Mouse (Mus musculus) ES-CJ7 (cell line): ENCODE measurements at regions not wholly inside any gene's neighbourhood (a gene's known extent, or its start where the extent isn't known, plus 50 kb on each side); places are given as distances from the start of the nearest gene placed in this dataset.
A peak's percentile ranks its signal among the peaks of the same experiment; 100 is the strongest.

Experiments used
- DNase-seq: peaks from one replicate; pipeline ENCODE4 v3.0.0; 2011; ENCODE audit warnings: low read depth, low spot score

GRCm38 (mm10) chr3:123754011-123754610 lies 63.5 kb upstream of the Ndst3 start:
- DNase-seq, result no peak

- no peak for DNase-seq
These were observed 64.3 kb upstream of the Ndst3 start for GRCm38 (mm10) chr3:123754927-123755326.

DNA sequence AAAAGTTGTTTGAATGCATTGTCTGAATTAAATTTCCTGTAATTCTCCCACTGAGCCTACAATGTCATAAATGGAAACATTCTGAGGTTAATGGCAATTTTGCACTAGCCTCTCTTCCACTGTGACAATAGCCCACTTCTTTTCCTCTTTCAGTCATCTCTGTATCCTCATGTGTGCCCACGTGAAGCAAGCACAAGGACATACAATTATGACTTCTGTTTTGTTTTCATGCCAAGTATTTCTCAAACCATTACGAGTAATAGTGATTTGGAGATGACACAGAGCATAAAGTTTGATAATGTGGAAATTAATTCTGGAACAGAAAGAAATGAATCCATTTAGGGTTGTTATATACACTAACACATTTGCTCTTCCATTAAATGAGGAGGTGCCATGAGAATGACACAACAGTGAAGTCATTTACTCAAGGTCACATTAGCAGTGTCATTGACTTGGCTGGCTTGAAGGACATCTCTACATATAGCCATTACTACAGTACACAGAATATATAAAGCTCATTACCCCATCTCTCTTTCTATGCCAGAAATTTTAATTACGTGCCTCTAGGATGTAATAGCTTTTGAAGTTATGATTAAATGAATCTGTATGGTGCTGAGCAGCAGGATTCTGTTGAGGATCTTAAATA lies 75.4 kb upstream of the Ndst3 start:
- DNase-seq, result no peak

- no peak for DNase-seq
These were observed 75.9 kb upstream of the Ndst3 start for GRCm38 (mm10) chr3:123766557-123766913.

GRCm38 (mm10) chr3:123780507-123780906 lies 89.9 kb upstream of the Ndst3 start:
- peak; percentile 47 for DNase-seq

DNA sequence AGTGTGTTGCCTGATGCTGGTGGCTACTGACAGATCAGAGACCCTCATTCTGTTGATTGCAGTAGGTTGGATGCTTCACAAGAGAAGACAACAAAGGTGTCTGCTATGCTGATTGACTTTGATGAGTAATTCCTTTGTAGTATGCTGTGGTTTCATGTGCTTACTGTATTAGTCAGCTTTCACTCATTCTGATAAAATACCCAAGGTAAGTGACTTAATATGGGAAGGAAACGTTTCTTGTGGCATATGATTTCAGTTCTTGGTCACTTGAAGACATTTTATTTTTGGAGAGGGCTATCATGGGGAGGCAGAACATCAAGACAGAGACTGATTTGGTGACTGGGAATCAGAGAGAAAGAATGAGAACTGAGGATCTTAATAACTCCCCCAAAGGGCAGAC lies 90.9 kb upstream of the Ndst3 start:
- DNase-seq, result no peak

GRCm38 (mm10) chr3:123784127-123784526 lies 93.5 kb upstream of the Ndst3 start:
- no peak for DNase-seq

GRCm38 (mm10) chr3:123794011-123794410 lies 103.4 kb upstream of the Ndst3 start:
- DNase-seq, result no peak

DNA sequence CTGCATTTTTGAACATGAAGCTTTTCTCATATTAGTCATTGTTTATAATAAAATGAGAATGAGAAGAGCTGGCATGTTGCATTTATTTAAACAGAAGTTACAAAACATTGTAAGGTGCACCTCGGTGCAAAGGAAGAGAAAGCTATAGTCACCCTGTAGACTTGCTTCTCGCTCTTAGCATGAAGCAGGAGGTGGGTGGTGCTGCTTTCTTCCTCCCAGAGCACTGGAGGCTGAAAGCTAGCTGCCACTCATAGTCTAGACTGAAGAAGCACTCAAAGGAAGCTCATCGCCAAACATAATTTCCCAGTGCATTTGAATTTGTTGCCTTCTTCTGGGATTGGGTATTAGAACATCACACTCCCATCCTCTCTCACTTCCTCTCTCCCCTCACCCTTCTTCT lies 114.7 kb upstream of the Ndst3 start:
- no peak for DNase-seq

DNA sequence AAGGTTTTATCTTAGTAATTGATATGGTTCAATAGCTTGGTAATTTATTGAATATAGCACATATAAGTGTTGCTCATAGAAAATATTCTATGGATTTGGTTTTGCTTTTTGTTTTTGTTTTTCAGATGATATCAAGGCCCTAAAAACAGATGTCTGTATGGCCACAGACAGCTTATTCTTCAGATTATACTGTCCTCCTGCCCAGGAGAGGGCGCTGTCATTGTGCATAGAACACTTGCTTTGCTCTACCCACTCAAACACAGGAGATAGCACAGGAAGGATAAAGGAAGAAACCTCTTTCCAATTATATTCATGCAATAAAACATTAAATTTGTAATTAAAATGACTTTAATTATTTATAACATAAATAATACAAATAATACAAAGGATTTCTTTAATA lies 115.4 kb upstream of the Ndst3 start:
- DNase-seq, result peak; percentile 6

DNA sequence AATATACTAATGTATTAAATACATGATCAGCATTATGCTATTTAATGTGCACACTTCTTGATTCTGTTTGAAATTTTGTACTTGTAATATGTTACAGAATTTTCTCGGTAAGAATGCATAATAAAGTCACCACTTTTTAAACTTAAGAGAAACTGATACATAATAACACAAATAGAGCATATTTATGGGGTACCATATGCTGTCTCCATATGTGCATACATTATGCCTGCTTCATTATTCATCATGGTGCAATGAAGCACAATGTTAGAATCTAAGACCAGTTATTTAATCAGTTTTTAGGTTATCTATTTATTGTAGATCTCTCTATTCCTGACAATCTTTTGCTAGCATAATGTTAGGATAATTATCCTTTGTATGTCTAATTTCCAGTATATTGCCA lies 115.9 kb upstream of the Ndst3 start:
- DNase-seq, result no peak

DNA sequence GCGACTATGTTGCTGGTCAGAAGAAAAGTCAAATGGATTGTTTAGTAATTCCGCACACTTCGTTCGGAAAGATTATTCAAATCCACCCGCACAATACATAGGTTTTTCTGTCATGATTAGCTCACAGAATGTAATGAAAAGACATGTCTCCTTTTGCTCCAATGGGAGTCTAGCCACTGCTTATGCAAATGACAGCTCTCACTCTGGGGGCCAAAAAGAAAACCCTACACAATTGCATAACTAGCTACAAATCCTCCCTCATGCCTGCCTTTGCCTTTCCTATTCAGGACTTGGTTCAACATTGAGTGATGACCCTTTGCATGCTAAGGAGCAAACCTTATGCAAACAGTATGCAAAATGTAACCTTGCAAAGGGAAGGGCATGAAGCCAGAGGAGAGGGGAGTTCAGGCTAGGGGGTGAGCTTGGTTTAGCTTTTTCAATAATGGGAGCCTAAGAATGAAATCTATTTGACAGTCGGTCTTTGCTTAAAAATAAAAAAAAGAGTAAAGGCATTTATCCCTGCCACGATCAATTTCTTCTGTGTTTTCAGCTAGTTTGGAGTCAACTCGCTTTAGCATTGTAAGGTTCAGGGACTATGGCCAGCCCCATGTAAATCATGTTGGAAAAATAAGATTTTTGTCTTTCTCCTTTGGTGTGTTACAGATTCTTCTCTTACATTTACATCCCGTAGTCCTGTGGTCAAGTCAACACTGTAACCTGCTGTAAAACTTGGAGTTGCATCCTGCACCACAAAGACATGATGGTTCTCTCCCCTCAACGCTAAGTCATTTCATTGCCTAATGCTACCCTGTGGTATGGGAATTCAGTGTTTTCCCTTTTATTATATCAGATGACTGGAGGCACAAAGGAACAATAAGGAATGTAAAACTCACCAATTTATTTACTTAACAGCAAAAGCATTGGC lies 119.6 kb upstream of the Ndst3 start:
- no peak for DNase-seq

DNA sequence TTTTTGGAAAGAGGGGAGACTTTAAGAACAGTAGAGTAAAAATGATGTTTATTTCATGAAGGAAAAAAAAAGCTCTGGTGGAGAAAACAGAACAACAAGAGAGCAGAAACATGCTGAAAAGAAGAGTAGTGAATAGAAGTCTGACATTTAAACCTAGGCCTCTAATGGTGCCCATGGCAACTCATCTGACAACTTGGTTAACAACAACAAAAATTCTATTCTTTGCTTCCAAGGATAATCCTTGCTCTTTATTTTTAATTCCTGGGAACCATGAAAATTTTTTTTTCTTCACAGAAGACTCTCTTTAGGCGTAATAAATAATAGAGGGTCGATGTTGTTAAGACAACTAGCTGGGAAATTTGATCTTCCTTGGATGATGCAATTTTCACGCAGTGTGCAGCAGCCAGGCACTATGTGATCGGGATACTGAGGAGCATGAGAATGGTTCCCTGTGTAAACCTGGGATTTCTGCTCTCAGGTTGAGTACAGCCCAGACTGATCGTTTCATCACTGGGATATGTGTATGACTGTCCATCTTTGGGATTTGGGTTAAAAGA lies 120.4 kb upstream of the Ndst3 start:
- DNase-seq, result no peak

GRCm38 (mm10) chr3:123828790-123829189 lies 138.1 kb upstream of the Ndst3 start:
- no peak for DNase-seq

DNA sequence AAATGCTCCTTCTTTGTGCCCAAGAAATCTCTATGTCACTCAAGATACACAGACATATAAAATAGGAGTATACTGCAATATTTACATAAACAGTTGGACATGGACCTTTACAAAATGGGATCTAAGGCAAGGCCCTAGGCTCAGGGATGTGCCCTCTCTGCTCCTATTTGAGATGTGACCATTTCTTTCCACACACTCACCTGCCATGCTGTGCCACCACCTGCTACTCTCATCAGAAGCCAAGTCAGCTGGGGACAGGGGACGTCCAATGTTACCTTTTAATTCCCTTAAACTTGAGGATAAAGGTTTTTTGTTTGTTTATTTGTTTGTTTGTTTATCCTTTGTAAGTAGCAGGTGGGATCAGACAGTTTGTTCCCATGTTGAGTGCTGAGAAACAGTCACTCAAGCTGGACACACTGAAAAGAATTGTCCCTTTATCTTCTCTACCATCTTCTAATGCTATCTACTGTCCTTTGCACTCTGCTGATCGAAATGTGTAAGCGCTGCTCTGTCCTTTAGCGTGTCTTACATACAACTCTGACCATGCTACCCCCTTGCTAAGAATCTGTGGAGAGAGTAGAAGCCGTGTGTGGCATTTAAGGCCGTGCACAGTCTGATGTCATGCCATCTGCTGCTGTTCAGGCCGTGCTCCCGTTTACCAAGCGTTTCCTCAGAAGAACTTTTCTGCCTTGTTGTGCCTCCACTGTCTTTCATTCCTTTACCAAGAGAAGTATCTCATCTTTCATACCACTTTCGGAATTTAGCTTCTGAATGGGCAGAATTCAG lies 147.9 kb upstream of the Ndst3 start:
- no peak for DNase-seq

- no peak for DNase-seq
These were observed 155.9 kb upstream of the Ndst3 start for GRCm38 (mm10) chr3:123846554-123846953.

- DNase-seq, result no peak
These were observed 158.0 kb upstream of the Ndst3 start for GRCm38 (mm10) chr3:123848663-123849062.

GRCm38 (mm10) chr3:123852889-123853288 lies 162.2 kb upstream of the Ndst3 start:
- DNase-seq, result no peak

DNA sequence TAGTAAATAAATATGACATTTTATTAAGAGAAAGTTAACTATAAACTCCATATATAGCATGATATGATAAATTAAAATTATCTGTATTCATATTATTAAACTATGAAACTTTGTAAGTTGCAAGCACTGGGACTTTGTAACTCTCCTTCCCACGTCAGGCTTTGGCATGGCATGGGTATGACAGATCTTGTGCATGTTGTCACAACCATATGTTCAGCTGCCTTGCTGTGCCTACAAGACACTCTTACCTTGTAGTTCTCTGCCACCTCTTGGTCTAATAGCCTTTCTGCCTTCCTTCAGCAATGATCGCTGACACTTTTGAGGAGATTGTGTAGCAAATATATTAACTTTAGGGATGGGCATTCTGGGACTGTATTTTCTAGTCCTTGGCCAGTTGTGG lies 183.1 kb upstream of the Ndst3 start:
- no peak for DNase-seq

- DNase-seq, result no peak
These were observed 203.0 kb upstream of the Ndst3 start for GRCm38 (mm10) chr3:123893691-123894090.

DNA sequence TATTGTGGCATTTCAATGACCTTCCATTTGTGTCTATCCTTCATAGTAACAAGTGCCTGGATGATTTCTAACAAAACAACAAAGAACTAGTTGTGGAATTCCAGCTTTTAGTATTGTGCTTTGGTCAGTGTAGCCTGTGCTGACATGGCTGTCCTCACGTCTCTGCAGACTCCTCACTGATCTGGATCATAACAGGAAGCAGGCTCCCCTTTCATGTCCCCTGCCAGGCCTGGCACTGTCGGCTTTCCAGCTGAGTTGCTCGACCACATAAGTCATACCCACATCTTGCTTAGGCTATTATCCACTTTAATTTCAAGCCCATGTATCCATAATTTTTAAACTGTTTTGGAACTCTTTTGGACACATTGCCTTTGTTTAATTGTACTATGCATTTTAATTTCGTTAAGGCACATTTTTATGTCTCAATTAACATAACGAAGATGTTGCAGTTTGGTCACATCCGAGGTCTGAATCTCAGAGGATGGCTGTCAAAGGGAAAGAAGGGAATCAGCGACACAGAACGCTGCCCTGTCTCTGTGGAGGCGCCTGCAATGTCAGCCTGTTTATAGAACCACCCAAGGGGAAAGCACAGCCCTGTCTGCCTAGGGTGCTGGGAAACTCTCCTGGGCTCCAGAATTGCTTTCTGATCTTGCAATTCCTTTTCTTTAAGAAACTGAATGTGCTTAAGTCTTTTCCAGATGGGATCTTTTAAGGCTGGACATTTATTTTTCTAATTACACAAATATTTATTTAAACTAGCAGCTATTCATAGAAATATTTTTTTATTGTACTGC lies 215.5 kb upstream of the Ndst3 start:
- no peak for DNase-seq
